Mouse (Mus musculus) hindbrain, embryonic 13.5 days (tissue): ENCODE data around the gene Gm2174. TPM values are rescaled to one million over a fixed set of nuclear protein-coding genes. Genes with fewer than 3 reads are reported as not detected.
A peak's percentile ranks its signal among the peaks of the same experiment; 100 is the strongest.

ENCODE experiments used
- ATAC-seq: fragments of 200-750 bp; cut with Nextera tagmentation; 2 replicates; pipeline ENCODE4 v1.8.0; 2017; ENCODE audit warnings: moderate TSS enrichment; ENCODE audit not compliant: low FRiP score
- H3K27ac ChIP-seq: fragments of 300-500 bp; sonication (generic); 2 replicates; pipeline ENCODE4 v1.5.1; 2015; ENCODE audit warnings: inconsistent platforms, mild to moderate bottlenecking, moderate library complexity
- H3K27me3 ChIP-seq: fragments of 300-500 bp; sonication (generic); 2 replicates; pipeline ENCODE4 v1.6.1; 2015; ENCODE audit warnings: mild to moderate bottlenecking, inconsistent platforms
- H3K36me3 ChIP-seq: fragments of 300-500 bp; sonication (generic); 2 replicates; pipeline ENCODE4 v1.6.1; 2015; ENCODE audit warnings: mild to moderate bottlenecking, inconsistent platforms
- H3K4me1 ChIP-seq: fragments of 300-500 bp; sonication (generic); replicated peaks from 2 replicates; pipeline ENCODE4 v1.6.1; 2015; ENCODE audit warnings: inconsistent platforms
- H3K4me2 ChIP-seq: fragments of 300-500 bp; sonication (generic); 2 replicates; pipeline ENCODE4 v1.6.1; 2015; ENCODE audit warnings: inconsistent platforms, mild to moderate bottlenecking, moderate library complexity
- H3K4me3 ChIP-seq: fragments of 300-500 bp; sonication (generic); 2 replicates; pipeline ENCODE4 v1.5.1; 2015; ENCODE audit warnings: mild to moderate bottlenecking, inconsistent platforms
- H3K9ac ChIP-seq: fragments of 300-500 bp; sonication (generic); 2 replicates; pipeline ENCODE4 v1.6.1; 2015; ENCODE audit warnings: mild to moderate bottlenecking, inconsistent platforms
- H3K9me3 ChIP-seq: fragments of 300-500 bp; sonication (generic); 2 replicates; pipeline ENCODE4 v1.6.1; 2016; ENCODE audit warnings: inconsistent platforms
- WGBS: fragments of 180-500 bp; shearing (Covaris S2); methylation state at CpG from one replicate; pipeline ENCODE4 v1.1.7; 2015; 5-methylcytosine and 5-hydroxymethylcytosine counted together
- polyA plus RNA-seq: library from polyadenylated mRNA; unstranded; fragments of >200 nt; fragmentation: Nextera tagmentation; extraction: Ambion mirVana; gene quantifications from 2 replicates; pipeline ENCODE4 v1.2.1, GENCODE M21; 2015

Gene Gm2174
- polyA plus RNA-seq, result 1.4 TPM in 1 of 2 replicates, not detected in the other

- ATAC-seq, result no peak
- no peaks in the 10 kb centered on the region for H3K36me3 ChIP-seq
- no peaks in the 10 kb centered on the region for H3K4me1 ChIP-seq
- no peak within 1 kb of the TSS for H3K9ac ChIP-seq
- H3K9me3 ChIP-seq, result no peaks in the 10 kb centered on the region
- H3K27ac ChIP-seq, result no peak within 1 kb of the TSS
- no peaks in the 10 kb centered on the region for H3K27me3 ChIP-seq
- no peak within 1 kb of the TSS for H3K4me3 ChIP-seq
- H3K4me2 ChIP-seq, result no peak within 1 kb of the TSS
- 74% methylated on average over 4 of the region's 4 CpGs for WGBS
Measured at GRCm38 (mm10) chrX:56447524-56448015, at the start of gene Gm2174. Gm2174 (plus strand) TSS chrX:56447965.

- ATAC-seq, result no peak
- no peak overlapping the region for H3K4me3 ChIP-seq
- H3K27me3 ChIP-seq, result no peaks in the 10 kb centered on the region
- no peaks in the 10 kb centered on the region for H3K9me3 ChIP-seq
- no peaks in the 10 kb centered on the region for H3K36me3 ChIP-seq
- WGBS, result 18% methylated on average over 2 of the region's 2 CpGs
- H3K4me2 ChIP-seq, result no peak overlapping the region
- H3K27ac ChIP-seq, result no peak overlapping the region
- H3K4me1 ChIP-seq, result no peaks in the 10 kb centered on the region
- no peak overlapping the region for H3K9ac ChIP-seq
Measured at GRCm38 (mm10) chrX:56404646-56405045, 43.1 kb upstream of the Gm2174 start.

- WGBS, result 58% methylated on average over 1 of the region's 1 CpGs
- Histone ChIP-seq H3K27ac (no peak overlapping the region), H3K4me1 (no peaks in the 10 kb centered on the region), H3K9ac (no peak overlapping the region), H3K27me3 (no peaks in the 10 kb centered on the region), H3K9me3 (no peaks in the 10 kb centered on the region), H3K4me3 (no peak overlapping the region), H3K4me2 (no peak overlapping the region), H3K36me3 (no peaks in the 10 kb centered on the region)
- no peak for ATAC-seq
Measured at GRCm38 (mm10) chrX:56405482-56405881, 42.3 kb upstream of the Gm2174 start.

GRCm38 (mm10) chrX:56406128-56406527 lies 41.6 kb upstream of the Gm2174 start:
- H3K27me3 ChIP-seq, result no peaks in the 10 kb centered on the region
- no peaks in the 10 kb centered on the region for H3K4me1 ChIP-seq
- no peaks in the 10 kb centered on the region for H3K9me3 ChIP-seq
- no peak overlapping the region for H3K27ac ChIP-seq
- no peak for ATAC-seq
- no peaks in the 10 kb centered on the region for H3K36me3 ChIP-seq
- no peak overlapping the region for H3K4me3 ChIP-seq
- WGBS, result 70% methylated on average over 5 of the region's 5 CpGs
- H3K9ac ChIP-seq, result no peak overlapping the region
- no peak overlapping the region for H3K4me2 ChIP-seq

GRCm38 (mm10) chrX:56416277-56416676 lies 31.5 kb upstream of the Gm2174 start:
- no peaks in the 10 kb centered on the region for H3K36me3 ChIP-seq
- H3K27me3 ChIP-seq, result no peaks in the 10 kb centered on the region
- 86% methylated on average over 3 of the region's 3 CpGs for WGBS
- no peak for ATAC-seq
- no peak overlapping the region for H3K4me3 ChIP-seq
- H3K27ac ChIP-seq, result no peak overlapping the region
- H3K4me2 ChIP-seq, result no peak overlapping the region
- no peak overlapping the region for H3K9ac ChIP-seq
- H3K9me3 ChIP-seq, result no peaks in the 10 kb centered on the region
- no peaks in the 10 kb centered on the region for H3K4me1 ChIP-seq

- ATAC-seq, result no peak
- no peaks in the 10 kb centered on the region for H3K4me1 ChIP-seq
- H3K9me3 ChIP-seq, result no peaks in the 10 kb centered on the region
- H3K27me3 ChIP-seq, result no peaks in the 10 kb centered on the region
- H3K36me3 ChIP-seq, result no peaks in the 10 kb centered on the region
- no peak overlapping the region for H3K27ac ChIP-seq
- no peak overlapping the region for H3K4me3 ChIP-seq
- 73% methylated on average over 4 of the region's 4 CpGs for WGBS
- H3K9ac ChIP-seq, result no peak overlapping the region
- no peak overlapping the region for H3K4me2 ChIP-seq
Measured at GRCm38 (mm10) chrX:56417541-56417940, 30.2 kb upstream of the Gm2174 start.

- H3K4me1 ChIP-seq, result no peaks in the 10 kb centered on the region
- no peak overlapping the region for H3K4me2 ChIP-seq
- H3K27ac ChIP-seq, result no peak overlapping the region
- no peak overlapping the region for H3K9ac ChIP-seq
- no peak for ATAC-seq
- H3K36me3 ChIP-seq, result no peaks in the 10 kb centered on the region
- 53% methylated on average over 2 of the region's 2 CpGs for WGBS
- no peak overlapping the region for H3K4me3 ChIP-seq
- H3K9me3 ChIP-seq, result no peaks in the 10 kb centered on the region
- no peaks in the 10 kb centered on the region for H3K27me3 ChIP-seq
Measured at GRCm38 (mm10) chrX:56430601-56431000, 17.2 kb upstream of the Gm2174 start.

GRCm38 (mm10) chrX:56435758-56436283 lies 11.9 kb upstream of the Gm2174 start:
- no peaks in the 10 kb centered on the region for H3K9me3 ChIP-seq
- WGBS, result 81% methylated on average over 7 of the region's 7 CpGs

GRCm38 (mm10) chrX:56446487-56447428 lies 1.0 kb upstream of the Gm2174 start:
- H3K27me3 ChIP-seq, result no peaks in the 10 kb centered on the region
- no peaks in the 10 kb centered on the region for H3K9me3 ChIP-seq

More at GRCm38 (mm10) chrX:56435758-56436283, 11.9 kb upstream of the Gm2174 start:
- Histone ChIP-seq H3K9ac (no peak overlapping the region), H3K4me3 (no peak overlapping the region), H3K27ac (no peak overlapping the region), H3K4me1 (no peaks in the 10 kb centered on the region), H3K36me3 (no peaks in the 10 kb centered on the region), H3K4me2 (no peak overlapping the region), H3K27me3 (no peaks in the 10 kb centered on the region)
- ATAC-seq, result no peak

GRCm38 (mm10) chrX:56454671-56455371 lies 7.1 kb downstream of the Gm2174 start, which contains the start of gene Ints6l:
Ints6l (plus strand) TSS chrX:56454857.
- H3K27me3 ChIP-seq, result no peaks in the 10 kb centered on the region
- H3K4me1 ChIP-seq, result no peaks in the 10 kb centered on the region
- peak; percentile 79 for ATAC-seq
- peak within 1 kb of the TSS; percentile 78 for H3K9ac ChIP-seq
- WGBS, result 22% methylated on average over 22 of the region's 22 CpGs
- H3K27ac ChIP-seq, result peak within 1 kb of the TSS; percentile 97
- peak within 1 kb of the TSS; percentile 57 for H3K4me2 ChIP-seq
- no peaks in the 10 kb centered on the region for H3K9me3 ChIP-seq
- no peaks in the 10 kb centered on the region for H3K36me3 ChIP-seq
- H3K4me3 ChIP-seq, result peak within 1 kb of the TSS; percentile 55

More at GRCm38 (mm10) chrX:56446487-56447428, 1.0 kb upstream of the Gm2174 start:
- Histone ChIP-seq H3K4me3 (no peak overlapping the region), H3K27ac (no peak overlapping the region), H3K4me1 (no peaks in the 10 kb centered on the region), H3K4me2 (no peak overlapping the region), H3K9ac (no peak overlapping the region), H3K36me3 (no peaks in the 10 kb centered on the region)
- no peak for ATAC-seq
- WGBS, result 82% methylated on average over 11 of the region's 11 CpGs

- H3K4me2 ChIP-seq, result peak overlapping the region; percentile 57
- no peaks in the 10 kb centered on the region for H3K36me3 ChIP-seq
- no peaks in the 10 kb centered on the region for H3K4me1 ChIP-seq
- H3K9ac ChIP-seq, result peak overlapping the region; percentile 78
- H3K27ac ChIP-seq, result peak overlapping the region; percentile 97
- no peaks in the 10 kb centered on the region for H3K27me3 ChIP-seq
- peak overlapping the region; percentile 55 for H3K4me3 ChIP-seq
- WGBS, result 25% methylated on average over 44 of the region's 65 CpGs
- H3K9me3 ChIP-seq, result no peaks in the 10 kb centered on the region
- ATAC-seq, result peak; percentile 96
Measured at GRCm38 (mm10) chrX:56455372-56456246, 7.8 kb downstream of the Gm2174 start.
